Mouse (Mus musculus) brain, embryonic 18.5 days (tissue): Measurements from ENCODE around the gene Nox3.
A peak's percentile ranks its signal among the peaks of the same experiment; 100 is the strongest.

Experiments used
- DNase-seq: peaks from one replicate; pipeline ENCODE4 v3.0.0-alpha.2; 2012; ENCODE audit warnings: low read depth, low spot score

Nox3 gene

GRCm38 (mm10) chr17:3696161-3696560, at the start of gene Nox3:
Gene Nox3, minus strand, starts transcription at chr17:3696261.
- no peak for DNase-seq

DNA sequence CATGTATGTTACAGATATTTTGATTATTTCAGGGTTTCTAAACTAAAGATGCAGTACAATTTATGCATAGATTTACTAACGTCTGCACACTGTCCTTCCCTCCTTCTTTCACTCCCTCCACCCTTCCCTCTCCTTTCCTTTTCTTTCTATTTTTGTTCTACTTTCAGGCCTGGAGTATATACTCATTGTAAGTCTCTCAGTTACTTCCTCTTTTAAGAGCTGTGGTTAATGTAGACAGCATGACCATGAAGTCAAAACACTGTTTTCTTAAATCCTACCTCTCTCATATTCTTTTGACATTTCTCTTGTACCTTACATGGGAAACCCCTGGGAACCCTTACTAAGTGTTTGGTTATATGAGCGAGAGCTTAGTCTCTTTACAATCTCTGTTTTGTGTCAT, 48.3 kb upstream of the Nox3 start:
- no peak for DNase-seq

DNA sequence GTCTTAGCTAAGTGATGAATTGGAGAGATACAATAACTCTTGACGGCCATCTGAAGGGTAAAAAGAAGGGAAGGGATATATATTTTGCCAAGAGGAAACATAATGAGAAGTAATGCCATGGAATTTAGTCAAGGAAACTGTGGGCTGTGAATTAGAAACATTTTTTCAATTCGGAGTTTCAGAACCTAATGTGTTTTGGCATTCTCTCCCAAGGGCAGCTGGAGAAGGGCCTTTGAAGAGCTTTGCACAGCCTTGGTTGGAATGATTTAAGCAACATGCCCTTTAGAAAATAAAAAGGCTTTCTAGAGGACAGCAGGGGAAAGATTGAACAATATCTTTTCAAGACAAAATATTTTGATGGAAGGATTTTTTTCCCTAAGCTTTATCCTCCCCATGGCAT, 40.9 kb upstream of the Nox3 start:
- peak; percentile 22 for DNase-seq

- DNase-seq, result no peak
These were observed 38.2 kb upstream of the Nox3 start for GRCm38 (mm10) chr17:3734286-3734685.

DNA sequence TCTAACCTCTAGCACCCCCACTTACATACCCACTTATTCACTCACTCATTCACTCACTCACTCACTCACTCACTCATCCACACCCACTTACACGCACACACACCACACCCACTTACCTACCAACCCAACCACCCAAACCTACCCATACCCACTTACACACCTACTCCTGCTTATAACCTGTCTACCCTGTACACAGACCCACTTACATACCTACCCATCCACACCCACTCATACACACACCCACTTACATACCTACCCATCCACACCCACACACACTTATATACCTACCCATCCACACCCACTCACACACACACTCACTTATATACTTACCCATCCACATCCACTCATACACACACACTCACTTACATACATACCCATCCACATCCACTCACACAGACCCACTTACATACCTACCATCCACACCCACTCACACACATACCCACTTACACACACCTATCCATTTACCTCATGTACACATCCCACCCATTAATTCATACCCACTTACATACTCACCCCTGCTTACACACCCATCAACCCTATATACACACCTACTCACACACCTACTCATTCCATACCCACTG, 9.4 kb upstream of the Nox3 start:
- no peak for DNase-seq

DNA sequence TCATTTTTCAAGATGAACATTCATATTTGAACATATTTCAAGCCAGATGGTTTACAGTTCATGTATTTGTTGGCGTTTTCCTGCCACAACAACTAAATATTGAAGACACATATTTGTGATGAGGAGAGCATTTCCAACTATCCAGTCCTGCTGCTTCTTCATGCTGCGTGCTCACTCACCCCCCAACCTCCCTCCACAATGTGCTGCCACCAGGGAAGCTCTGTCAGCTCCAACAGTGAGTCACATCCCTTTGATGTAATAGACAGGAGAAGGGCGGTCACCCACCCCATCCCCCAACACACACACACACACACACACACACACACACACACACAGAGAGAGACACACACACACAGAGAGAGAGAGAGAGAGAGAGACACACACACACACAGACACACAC, 6.3 kb upstream of the Nox3 start:
- peak; percentile 34 for DNase-seq

GRCm38 (mm10) chr17:3692817-3693216, 3.2 kb downstream of the Nox3 start:
- no peak for DNase-seq

GRCm38 (mm10) chr17:3690499-3691258, 5.4 kb downstream of the Nox3 start:
- DNase-seq, result no peak

GRCm38 (mm10) chr17:3683662-3684061, 12.4 kb downstream of the Nox3 start:
- no peak for DNase-seq

DNA sequence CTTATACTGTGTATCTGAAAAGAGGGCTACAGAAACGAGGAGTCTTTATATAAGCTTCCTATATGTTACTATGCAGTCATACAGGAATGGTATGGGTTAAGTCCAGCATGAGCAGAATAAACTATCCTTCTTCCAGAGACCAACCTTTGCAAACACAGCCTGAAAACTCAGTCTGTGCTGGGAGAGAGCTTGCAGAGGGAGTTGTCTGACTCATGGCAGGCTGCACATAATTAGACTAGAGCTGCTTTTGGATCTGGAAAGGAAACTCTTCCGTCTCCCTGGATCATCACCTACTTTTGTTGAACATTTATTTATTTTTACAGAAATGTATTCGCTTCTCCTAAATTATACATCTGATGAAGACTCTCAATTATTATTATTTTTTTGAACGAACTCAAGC, 26.8 kb downstream of the Nox3 start:
- no peak for DNase-seq

DNA sequence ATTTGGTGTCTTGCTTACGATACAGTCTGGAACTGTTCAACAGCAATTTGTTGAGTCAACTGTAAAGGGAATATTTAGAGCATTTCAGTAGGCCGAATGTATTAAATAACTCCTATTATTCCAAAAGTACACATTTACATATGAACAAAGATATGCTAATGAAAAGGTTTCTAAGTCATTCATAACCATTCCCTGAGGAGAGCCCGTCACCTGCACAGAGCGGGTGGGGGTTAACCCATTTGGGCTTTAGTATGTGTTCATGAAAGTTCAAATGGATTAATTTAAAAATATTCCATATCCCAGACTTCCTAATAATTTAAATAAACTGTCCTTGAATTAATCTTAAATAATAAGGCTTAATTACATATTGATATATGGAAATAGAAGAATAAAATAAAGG, 28.8 kb downstream of the Nox3 start:
- no peak for DNase-seq

- no peak for DNase-seq
These were observed 30.7 kb downstream of the Nox3 start for GRCm38 (mm10) chr17:3665321-3665720.

DNA sequence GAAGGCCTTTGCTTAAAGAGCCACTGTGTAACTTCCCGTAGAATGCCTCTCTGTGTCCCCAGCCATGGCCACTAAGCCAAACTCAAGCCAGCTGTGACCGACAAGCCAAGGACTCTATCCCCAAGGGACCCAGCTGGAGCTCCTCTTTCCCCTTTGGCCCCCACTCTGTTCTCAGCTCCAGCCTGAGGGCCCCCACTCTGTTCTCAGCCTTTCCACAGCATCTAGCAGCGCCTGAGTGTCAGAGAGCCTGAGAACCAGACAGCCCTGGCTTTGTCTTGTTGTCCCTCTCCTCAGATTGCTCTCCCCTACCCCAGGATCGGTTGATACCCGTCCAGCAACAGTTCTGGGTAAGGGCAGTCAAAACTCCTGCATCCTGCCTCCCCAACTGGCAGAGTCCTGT, 36.6 kb downstream of the Nox3 start:
- no peak for DNase-seq

DNA sequence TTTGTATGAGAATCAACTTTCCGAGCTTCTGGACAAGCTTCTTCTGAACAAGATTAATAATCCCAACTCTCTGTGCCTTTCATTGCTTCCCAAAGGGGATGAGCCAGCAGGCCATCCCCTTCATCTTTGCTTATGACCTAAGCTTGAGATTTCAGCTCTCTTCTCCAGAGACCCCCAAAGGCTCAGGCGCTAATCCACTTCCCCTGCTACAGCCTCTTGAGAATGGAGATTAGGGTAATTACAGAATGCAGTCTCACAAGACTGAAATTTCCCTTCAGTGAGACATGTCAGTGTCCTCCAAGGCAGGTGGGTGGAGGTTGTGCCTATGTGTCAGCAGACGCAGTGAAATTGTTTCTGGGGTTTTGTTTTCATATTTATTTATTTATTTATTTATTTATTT, 45.7 kb downstream of the Nox3 start:
- DNase-seq, result no peak

GRCm38 (mm10) chr17:3643582-3643981, 52.5 kb downstream of the Nox3 start:
- DNase-seq, result no peak

GRCm38 (mm10) chr17:3641456-3641855, 54.6 kb downstream of the Nox3 start:
- no peak for DNase-seq

DNA sequence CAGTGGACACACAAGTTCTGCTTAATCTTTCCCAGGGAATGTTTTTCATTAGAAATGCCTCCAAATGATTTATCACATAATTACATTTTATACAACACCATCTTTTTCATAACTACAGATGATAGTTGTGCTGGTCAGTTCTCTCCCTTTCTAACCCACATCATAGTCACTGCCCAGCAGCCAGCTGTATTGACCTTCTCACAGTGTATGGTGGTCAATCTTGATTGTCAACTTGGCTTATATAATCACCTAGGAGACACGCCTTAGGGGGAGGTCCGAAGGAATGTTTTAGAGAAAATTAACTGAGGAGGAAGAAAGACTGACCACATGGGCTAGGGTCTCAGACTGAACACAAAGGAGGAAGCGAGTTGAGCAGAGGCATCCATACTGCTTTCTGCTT, 57.3 kb downstream of the Nox3 start:
- DNase-seq, result no peak

GRCm38 (mm10) chr17:3632501-3632900, 63.6 kb downstream of the Nox3 start:
- DNase-seq, result no peak

- no peak for DNase-seq
These were observed 79.5 kb downstream of the Nox3 start for GRCm38 (mm10) chr17:3616329-3617216.

- DNase-seq, result no peak
These were observed 80.5 kb downstream of the Nox3 start for GRCm38 (mm10) chr17:3615553-3615952.

- no peak for DNase-seq
These were observed 84.3 kb downstream of the Nox3 start for GRCm38 (mm10) chr17:3611781-3612075.

GRCm38 (mm10) chr17:3610928-3611780, 84.9 kb downstream of the Nox3 start:
- peak; percentile 50 for DNase-seq
